Comparison of ENCODE assay signal across 22 mouse cellular contexts in genomic region chr1:192993491-192993890, GRCm38 (mm10). TPM values are rescaled to one million over a fixed set of nuclear protein-coding genes. Genes with fewer than 3 reads are reported as not detected.
A peak's percentile ranks its signal among the peaks of the same experiment; 100 is the strongest.
DNase-seq lines count a peak whose midpoint lies in the region; ATAC-seq and TF ChIP-seq lines count a peak whose summit lies in the region.
"Had no signal": no experiment of that assay in that cellular context is flagged by ENCODE, and none has a peak within 500 bp of the region (broad histone marks: within the 10 kb centered on the region; RNA-seq: fewer than 3 reads in every experiment).

No protein-coding gene starts in this region.

- no peak for TF ChIP-seq EP300 in stomach, postnatal 0 days (optimal IDR thresholded peaks at IDR 0.05)

- no peaks in the 10 kb centered on the region for H3K27me3 ChIP-seq in stomach, embryonic 14.5 days (ENCODE audit: control insufficient read depth, insufficient read depth, low read length)
- H3K27me3 ChIP-seq in stomach, postnatal 0 days (ENCODE audit: control insufficient read depth, insufficient read depth, low read length), result no peaks in the 10 kb centered on the region
- no peaks in the 10 kb centered on the region for H3K27me3 ChIP-seq in liver, embryonic 16.5 days (ENCODE audit: control insufficient read depth, insufficient read depth, low read depth, low read length)
- H3K27me3 ChIP-seq: embryonic facial prominence, embryonic 12.5 days had no signal

- H3K9me3 ChIP-seq in stomach, embryonic 14.5 days (ENCODE audit: control insufficient read depth, low read depth, low read length), result no peaks in the 10 kb centered on the region
- no peaks in the 10 kb centered on the region for H3K9me3 ChIP-seq in stomach, postnatal 0 days (ENCODE audit: control insufficient read depth, low read length)
- H3K9me3 ChIP-seq in liver, embryonic 16.5 days (replicated peaks; ENCODE audit: control insufficient read depth, low read length), result no peaks in the 10 kb centered on the region
- H3K9me3 ChIP-seq: embryonic facial prominence, embryonic 12.5 days; heart, embryonic 10.5 days; limb, embryonic 10.5 days had no signal

- H3K36me3 ChIP-seq in stomach, embryonic 14.5 days (ENCODE audit: control insufficient read depth, insufficient read depth, low read length), result no peaks in the 10 kb centered on the region
- no peaks in the 10 kb centered on the region for H3K36me3 ChIP-seq in stomach, postnatal 0 days (ENCODE audit: control insufficient read depth, insufficient read depth, low read length)
- H3K36me3 ChIP-seq in liver, embryonic 16.5 days (ENCODE audit: control insufficient read depth, insufficient read depth), result no peaks in the 10 kb centered on the region
- H3K36me3 ChIP-seq: embryonic facial prominence, embryonic 12.5 days; heart, embryonic 10.5 days; limb, embryonic 10.5 days had no signal

- H3K4me2 ChIP-seq in stomach, embryonic 14.5 days (replicated peaks; ENCODE audit: low read depth, low read length), result no peak overlapping the region
- no peak overlapping the region for H3K4me2 ChIP-seq in stomach, postnatal 0 days (replicated peaks; ENCODE audit: low read depth)
- H3K4me2 ChIP-seq in liver, embryonic 16.5 days (ENCODE audit: low read depth, low read length), result peak overlapping the region; percentile 59
- H3K4me2 ChIP-seq: embryonic facial prominence, embryonic 12.5 days; midbrain, embryonic 11.5 days had no signal

- TF ChIP-seq CTCF in stomach, postnatal 0 days (IDR thresholded peaks at IDR 0.05; ENCODE audit: low read depth), result no peak

- H3K27ac ChIP-seq in stomach, embryonic 14.5 days (ENCODE audit: low read length), result no peak overlapping the region
- no peak overlapping the region for H3K27ac ChIP-seq in stomach, postnatal 0 days (replicated peaks)
- peak overlapping the region; percentile 88 for H3K27ac ChIP-seq in liver, embryonic 16.5 days (ENCODE audit: low read length)
- H3K27ac ChIP-seq: embryonic facial prominence, embryonic 12.5 days; heart, embryonic 10.5 days; left cerebral cortex, adult 2 months; limb, embryonic 10.5 days had no signal

- 0 out of 2 replicates have a peak, but pooled peaks have one; percentile 49 for ATAC-seq in stomach, embryonic 14.5 days (ENCODE audit: insufficient number of reproducible peaks, insufficient read depth, low FRiP score, low read depth)
- ATAC-seq in stomach, postnatal 0 days (ENCODE audit: low FRiP score, low TSS enrichment), result no peak
- ATAC-seq in liver, embryonic 16.5 days (ENCODE audit: low read depth), result peak; percentile 88
- ATAC-seq: CD4-positive, CD25-positive, alpha-beta regulatory T cell, adult 4 months; forebrain, embryonic 14.5 days; hindbrain, embryonic 16.5 days had no signal

- no peak overlapping the region for H3K9ac ChIP-seq in stomach, embryonic 14.5 days (replicated peaks; ENCODE audit: low read depth, low read length)
- H3K9ac ChIP-seq in stomach, postnatal 0 days (ENCODE audit: low read length), result no peak overlapping the region
- 0 out of 2 replicates have a peak overlapping the region, but pooled peaks have one; percentile 33 for H3K9ac ChIP-seq in liver, embryonic 16.5 days (ENCODE audit: low read depth, low read length)
- H3K9ac ChIP-seq: embryonic facial prominence, embryonic 12.5 days had no signal

- no peaks in the 10 kb centered on the region for H3K4me1 ChIP-seq in stomach, embryonic 14.5 days (ENCODE audit: control insufficient read depth, insufficient read depth, low read length)
- no peaks in the 10 kb centered on the region for H3K4me1 ChIP-seq in stomach, postnatal 0 days (replicated peaks; ENCODE audit: control insufficient read depth, insufficient read depth)
- peaks cover 20% of the 10 kb centered on the region for H3K4me1 ChIP-seq in liver, embryonic 16.5 days (ENCODE audit: control insufficient read depth, low read depth, low read length)
- H3K4me1 ChIP-seq: embryonic facial prominence, embryonic 12.5 days; heart, embryonic 10.5 days; limb, embryonic 10.5 days had no signal

- no peak for DNase-seq in stomach, postnatal 0 days (ENCODE audit: low spot score)
- peak; percentile 62 for DNase-seq in liver
- DNase-seq in lung, postnatal 25 days (ENCODE audit: low spot score), result no peak
- no peak for DNase-seq in right cerebral cortex, postnatal 10 days (ENCODE audit: low spot score in 2 of 2)
- DNase-seq in frontal cortex, postnatal 25 days (ENCODE audit: low spot score in 2 of 2), result no peak
- DNase-seq: adrenal gland, adult 2 months; cerebellum, adult 2 months; cerebellum, postnatal 25 days; kidney, adult 11 months; lung, postnatal 10 days; thymus, postnatal 25 days had no signal

- no peak overlapping the region for H3K4me3 ChIP-seq in stomach, embryonic 14.5 days (ENCODE audit: low read depth, low read length)
- H3K4me3 ChIP-seq in stomach, postnatal 0 days (ENCODE audit: low read depth, low read length), result no peak overlapping the region
- H3K4me3 ChIP-seq in liver, embryonic 16.5 days (ENCODE audit: low read depth, low read length), result 0 out of 2 replicates have a peak overlapping the region, but pooled peaks have one; percentile 13
- H3K4me3 ChIP-seq: embryonic facial prominence, embryonic 12.5 days; heart, embryonic 10.5 days; left cerebral cortex, adult 2 months; limb, embryonic 10.5 days had no signal

RNA-seq across cellular contexts. Expression of gene Syt14, which starts 42.1 kb away (rescaled TPM):
- 3.6 and 5.2 TPM in 2 replicates for polyA plus RNA-seq in stomach, embryonic 14.5 days (2014; fragmentation: Nextera tagmentation; extraction: Ambion mirVana)
- polyA plus RNA-seq in stomach, postnatal 0 days (2015; fragmentation: Nextera tagmentation; extraction: Ambion mirVana), result 0.17 and 0.22 TPM in 2 replicates
- polyA plus RNA-seq in liver, embryonic 16.5 days (2015; fragmentation: Nextera tagmentation; extraction: Ambion mirVana), result 4.8 and 5.4 TPM in 2 replicates
- polyA plus RNA-seq: liver, adult 2 months had no signal
